Mouse (Mus musculus) liver, embryonic 16.5 days (tissue): ENCODE data around the gene Corin. TPM values are rescaled to one million over a fixed set of nuclear protein-coding genes. Genes with fewer than 3 reads are reported as not detected.

Experiments used
- ATAC-seq: fragments of 200-750 bp; cut with Nextera tagmentation; 2 replicates; pipeline ENCODE4 v1.8.0; 2017; ENCODE audit warnings: low read depth, mild to moderate bottlenecking, moderate number of reproducible peaks, moderate library complexity
- H3K27ac ChIP-seq: fragments of 300-500 bp; sonication (generic); 2 replicates; pipeline ENCODE4 v1.5.1; 2014; ENCODE audit warnings: mild to moderate bottlenecking, low read length
- H3K27me3 ChIP-seq: fragments of 300-500 bp; sonication (generic); 2 replicates; pipeline ENCODE4 v1.6.1; 2014; ENCODE audit warnings: low read depth, low read length, mixed read lengths; ENCODE audit not compliant: control insufficient read depth, insufficient read depth
- H3K36me3 ChIP-seq: fragments of 300-500 bp; sonication (generic); 2 replicates; pipeline ENCODE4 v1.6.1; 2014; ENCODE audit warnings: mild to moderate bottlenecking; ENCODE audit not compliant: control insufficient read depth, insufficient read depth
- H3K4me1 ChIP-seq: fragments of 300-500 bp; sonication (generic); 2 replicates; pipeline ENCODE4 v1.6.1; 2014; ENCODE audit warnings: low read depth, low read length, mixed read lengths; ENCODE audit not compliant: control insufficient read depth
- H3K4me2 ChIP-seq: fragments of 300-500 bp; sonication (generic); 2 replicates; pipeline ENCODE4 v1.6.1; 2014; ENCODE audit warnings: low read depth, low read length, mixed read lengths
- H3K4me3 ChIP-seq: fragments of 300-500 bp; sonication (generic); 2 replicates; pipeline ENCODE4 v1.5.1; 2014; ENCODE audit warnings: low read depth, mild to moderate bottlenecking, low read length
- H3K9ac ChIP-seq: fragments of 300-500 bp; sonication (generic); 2 replicates; pipeline ENCODE4 v1.6.1; 2014; ENCODE audit warnings: low read depth, low read length
- H3K9me3 ChIP-seq: fragments of 300-500 bp; sonication (generic); replicated peaks from 2 replicates; pipeline ENCODE4 v1.6.1; 2016; ENCODE audit warnings: low read length; ENCODE audit not compliant: control insufficient read depth
- WGBS: fragments of 180-500 bp; shearing (Covaris S2); extraction: QIAGEN DNeasy Blood & Tissue Kit; methylation state at CpG from one replicate; pipeline ENCODE4 v1.1.7; 2014; ENCODE audit not compliant: insufficient replicate concordance; 5-methylcytosine and 5-hydroxymethylcytosine counted together
- polyA plus RNA-seq: library from polyadenylated mRNA; unstranded; fragments of >200 nt; fragmentation: Nextera tagmentation; extraction: Ambion mirVana; gene quantifications from 2 replicates; pipeline ENCODE4 v1.2.1, GENCODE M21; 2015

Corin gene
- polyA plus RNA-seq = 0.15 and 0.19 TPM in 2 replicates

GRCm38 (mm10) chr5:72503531-72504523 is at the start of gene Corin:
TSS of gene Corin (minus strand) at chr5:72504473.
- Histone ChIP-seq H3K4me1 (no peaks in the 10 kb centered on the region), H3K36me3 (no peaks in the 10 kb centered on the region), H3K27me3 (peaks cover 26% of the 10 kb centered on the region), H3K27ac (no peak within 1 kb of the TSS), H3K9me3 (no peaks in the 10 kb centered on the region), H3K4me3 (peak within 1 kb of the TSS; percentile 14), H3K4me2 (peak within 1 kb of the TSS; percentile 33), H3K9ac (no peak within 1 kb of the TSS)
- ATAC-seq = no peak
- WGBS = 1% methylated on average over 64 of the region's 64 CpGs

DNA sequence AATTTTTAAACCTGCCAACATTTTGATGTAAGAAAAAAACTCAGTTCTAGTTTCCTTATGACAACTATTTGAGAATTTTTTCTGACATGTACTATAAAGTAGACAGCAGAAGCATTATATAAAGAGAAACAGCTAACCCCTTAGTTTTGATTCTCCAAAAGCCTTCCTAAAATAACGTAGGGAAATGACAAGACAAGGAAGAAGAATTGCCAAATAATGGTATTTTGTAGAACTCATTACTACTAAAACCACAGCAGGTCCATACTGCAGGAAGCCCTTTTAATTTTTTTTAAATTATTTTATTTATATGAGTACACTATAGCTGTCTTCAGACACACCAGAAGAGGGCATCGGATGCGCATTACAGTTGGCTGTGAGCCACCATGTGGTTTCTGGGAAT is 46.9 kb upstream of the Corin start:
- peaks cover 5% of the 10 kb centered on the region; the same call in 1 of the 2 replicates for H3K36me3 ChIP-seq
- H3K4me2 ChIP-seq = no peak overlapping the region
- WGBS = 83% methylated on average over 3 of the region's 3 CpGs
- no peak for ATAC-seq
- no peak overlapping the region for H3K9ac ChIP-seq
- no peak overlapping the region for H3K4me3 ChIP-seq
- no peak overlapping the region for H3K27ac ChIP-seq
- H3K27me3 ChIP-seq = no peaks in the 10 kb centered on the region
- no peaks in the 10 kb centered on the region for H3K9me3 ChIP-seq
- no peaks in the 10 kb centered on the region for H3K4me1 ChIP-seq

GRCm38 (mm10) chr5:72528896-72529295 is 24.6 kb upstream of the Corin start:
- H3K9me3 ChIP-seq = no peaks in the 10 kb centered on the region
- no peak overlapping the region for H3K4me2 ChIP-seq
- no peak for ATAC-seq
- no peaks in the 10 kb centered on the region for H3K27me3 ChIP-seq
- WGBS = 79% methylated on average over 3 of the region's 3 CpGs
- no peak overlapping the region for H3K4me3 ChIP-seq
- no peak overlapping the region for H3K27ac ChIP-seq
- H3K9ac ChIP-seq = no peak overlapping the region
- no peaks in the 10 kb centered on the region for H3K4me1 ChIP-seq
- peaks cover 12% of the 10 kb centered on the region for H3K36me3 ChIP-seq

GRCm38 (mm10) chr5:72513808-72514207 is 9.5 kb upstream of the Corin start:
- Histone ChIP-seq H3K4me1 (no peaks in the 10 kb centered on the region), H3K4me2 (no peak overlapping the region), H3K27me3 (no peaks in the 10 kb centered on the region), H3K9me3 (no peaks in the 10 kb centered on the region), H3K27ac (no peak overlapping the region), H3K4me3 (no peak overlapping the region), H3K36me3 (peaks cover 3% of the 10 kb centered on the region), H3K9ac (no peak overlapping the region)
- 68% methylated on average over 5 of the region's 5 CpGs for WGBS
- no peak for ATAC-seq

DNA sequence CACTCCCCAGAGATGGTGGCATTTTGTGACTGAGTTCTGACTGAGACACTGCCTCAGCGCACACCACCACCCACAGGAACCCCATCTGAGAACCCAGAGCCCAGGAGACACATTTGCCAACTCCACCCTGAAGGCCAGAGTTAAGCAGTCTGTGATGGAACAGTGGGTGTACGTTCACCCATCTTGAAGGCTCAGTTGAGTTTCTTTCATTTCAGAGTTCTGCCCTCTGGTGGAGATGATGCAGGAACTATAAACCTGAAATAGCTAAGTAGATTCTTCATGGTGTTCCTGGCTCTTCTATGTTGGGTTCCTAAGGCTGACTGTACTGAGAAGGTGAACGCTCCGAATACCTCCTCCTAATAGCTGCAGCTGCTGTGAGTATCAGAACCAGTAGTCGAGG is 1.5 kb upstream of the Corin start:
- H3K4me1 ChIP-seq = no peaks in the 10 kb centered on the region
- H3K27me3 ChIP-seq = peaks cover 26% of the 10 kb centered on the region
- no peak overlapping the region for H3K4me2 ChIP-seq
- no peak overlapping the region for H3K9ac ChIP-seq
- H3K9me3 ChIP-seq = no peaks in the 10 kb centered on the region
- H3K36me3 ChIP-seq = no peaks in the 10 kb centered on the region
- H3K4me3 ChIP-seq = no peak overlapping the region
- 57% methylated on average over 5 of the region's 5 CpGs for WGBS
- no peak for ATAC-seq
- H3K27ac ChIP-seq = no peak overlapping the region

DNA sequence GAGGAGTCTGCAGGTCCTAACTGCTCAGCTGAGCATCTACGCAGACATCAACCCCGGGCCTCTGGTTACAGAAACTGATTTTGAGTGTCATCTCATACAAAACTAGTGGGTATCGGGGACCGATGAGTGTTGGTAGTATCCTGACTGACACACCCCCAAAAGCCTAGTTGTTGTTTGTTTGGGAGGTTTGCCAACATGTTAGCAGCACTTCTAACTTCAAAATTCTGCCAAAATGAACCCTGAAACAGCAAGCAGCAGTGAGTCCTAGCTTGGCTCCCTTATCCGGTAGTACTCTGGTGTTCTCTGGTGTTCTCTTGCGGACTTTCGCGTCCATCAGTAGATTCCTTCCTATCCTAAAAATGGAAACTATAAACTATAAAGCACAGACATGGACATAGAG is 1.5 kb downstream of the Corin start:
- Histone ChIP-seq H3K4me3 (no peak overlapping the region), H3K36me3 (no peaks in the 10 kb centered on the region), H3K9me3 (no peaks in the 10 kb centered on the region), H3K27me3 (peaks cover 26% of the 10 kb centered on the region), H3K4me1 (no peaks in the 10 kb centered on the region), H3K9ac (no peak overlapping the region), H3K27ac (no peak overlapping the region), H3K4me2 (no peak overlapping the region)
- ATAC-seq = no peak
- WGBS = 59% methylated on average over 8 of the region's 8 CpGs

GRCm38 (mm10) chr5:72501763-72502162 is 2.5 kb downstream of the Corin start:
- no peak overlapping the region for H3K4me2 ChIP-seq
- no peaks in the 10 kb centered on the region for H3K4me1 ChIP-seq
- ATAC-seq = no peak
- 35% methylated on average over 3 of the region's 3 CpGs for WGBS
- no peak overlapping the region for H3K27ac ChIP-seq
- H3K9me3 ChIP-seq = no peaks in the 10 kb centered on the region
- no peak overlapping the region for H3K9ac ChIP-seq
- H3K27me3 ChIP-seq = peaks cover 26% of the 10 kb centered on the region
- no peak overlapping the region for H3K4me3 ChIP-seq
- no peaks in the 10 kb centered on the region for H3K36me3 ChIP-seq

- Histone ChIP-seq H3K4me1 (no peaks in the 10 kb centered on the region), H3K4me3 (no peak overlapping the region), H3K9ac (no peak overlapping the region), H3K36me3 (no peaks in the 10 kb centered on the region), H3K27ac (no peak overlapping the region), H3K27me3 (peaks cover 8% of the 10 kb centered on the region), H3K9me3 (no peaks in the 10 kb centered on the region), H3K4me2 (no peak overlapping the region)
- peak; percentile 61; the same call in 1 of the 2 replicates for ATAC-seq
- 58% methylated on average over 10 of the region's 10 CpGs for WGBS
These were observed 6.0 kb downstream of the Corin start for GRCm38 (mm10) chr5:72498271-72498670.

GRCm38 (mm10) chr5:72496756-72497155 is 7.5 kb downstream of the Corin start:
- 25% methylated on average over 4 of the region's 4 CpGs for WGBS
- no peaks in the 10 kb centered on the region for H3K36me3 ChIP-seq
- H3K4me3 ChIP-seq = no peak overlapping the region
- no peak overlapping the region for H3K9ac ChIP-seq
- no peaks in the 10 kb centered on the region for H3K27me3 ChIP-seq
- no peaks in the 10 kb centered on the region for H3K9me3 ChIP-seq
- no peak for ATAC-seq
- H3K27ac ChIP-seq = no peak overlapping the region
- no peak overlapping the region for H3K4me2 ChIP-seq
- no peaks in the 10 kb centered on the region for H3K4me1 ChIP-seq
